Mouse (Mus musculus) forebrain, embryonic 14.5 days (tissue): ENCODE measurements around the gene Kcnv2. TPM values are rescaled to one million over a fixed set of nuclear protein-coding genes. Genes with fewer than 3 reads are reported as not detected.
A peak's percentile ranks its signal among the peaks of the same experiment; 100 is the strongest.

Experiments
- ATAC-seq: fragments of 200-750 bp; cut with Nextera tagmentation; 2 replicates; pipeline ENCODE4 v1.8.0; 2017; ENCODE audit warnings: mild to moderate bottlenecking, moderate library complexity
- DNase-seq: peaks from one replicate; pipeline ENCODE4 v3.0.0-alpha.2; 2015; ENCODE audit warnings: low spot score
- H3K27ac ChIP-seq: fragments of 300-500 bp; sonication (generic); 2 replicates; pipeline ENCODE4 v1.5.1; 2014; ENCODE audit warnings: low read depth, mild to moderate bottlenecking, control low read depth, low read length, moderate library complexity
- H3K27me3 ChIP-seq: fragments of 300-500 bp; sonication (generic); replicated peaks from 2 replicates; pipeline ENCODE4 v1.6.1; 2014; ENCODE audit warnings: low read length, control low read depth, mixed read lengths; ENCODE audit not compliant: control insufficient read depth, insufficient read depth
- H3K36me3 ChIP-seq: fragments of 300-500 bp; sonication (generic); 2 replicates; pipeline ENCODE4 v1.6.1; 2014; ENCODE audit warnings: low read length, control low read depth; ENCODE audit not compliant: control insufficient read depth, insufficient read depth
- H3K4me1 ChIP-seq: fragments of 300-500 bp; sonication (generic); 2 replicates; pipeline ENCODE4 v1.6.1; 2014; ENCODE audit warnings: antibody characterized with exemption, low read length, control low read depth; ENCODE audit not compliant: control insufficient read depth, insufficient read depth
- H3K4me2 ChIP-seq: fragments of 300-500 bp; sonication (generic); 2 replicates; pipeline ENCODE4 v1.6.1; 2014; ENCODE audit warnings: mild to moderate bottlenecking, control low read depth, low read length
- H3K4me3 ChIP-seq: fragments of 300-500 bp; sonication (generic); 2 replicates; pipeline ENCODE4 v1.5.1; 2014; ENCODE audit warnings: low read depth, low read length, control low read depth
- H3K9ac ChIP-seq: fragments of 300-500 bp; sonication (generic); 2 replicates; pipeline ENCODE4 v1.6.1; 2014; ENCODE audit warnings: mild to moderate bottlenecking, low read length, control low read depth, moderate library complexity
- H3K9me3 ChIP-seq: fragments of 300-500 bp; sonication (generic); replicated peaks from 2 replicates; pipeline ENCODE4 v1.6.1; 2016; ENCODE audit warnings: low read length, control low read depth, mixed read lengths; ENCODE audit not compliant: control insufficient read depth
- WGBS: fragments of 180-500 bp; shearing (Covaris S2); extraction: QIAGEN DNeasy Blood & Tissue Kit; methylation state at CpG from one replicate; pipeline ENCODE4 v1.1.7; 2014; 5-methylcytosine and 5-hydroxymethylcytosine counted together
- polyA plus RNA-seq: library from polyadenylated mRNA; unstranded; fragments of >200 nt; fragmentation: Nextera tagmentation; extraction: Ambion mirVana; gene quantifications from 2 replicates; pipeline ENCODE4 v1.2.1, GENCODE M21; 2014

Gene Kcnv2
- polyA plus RNA-seq, 1 experiment from 2014 or later, result not detected

DNA sequence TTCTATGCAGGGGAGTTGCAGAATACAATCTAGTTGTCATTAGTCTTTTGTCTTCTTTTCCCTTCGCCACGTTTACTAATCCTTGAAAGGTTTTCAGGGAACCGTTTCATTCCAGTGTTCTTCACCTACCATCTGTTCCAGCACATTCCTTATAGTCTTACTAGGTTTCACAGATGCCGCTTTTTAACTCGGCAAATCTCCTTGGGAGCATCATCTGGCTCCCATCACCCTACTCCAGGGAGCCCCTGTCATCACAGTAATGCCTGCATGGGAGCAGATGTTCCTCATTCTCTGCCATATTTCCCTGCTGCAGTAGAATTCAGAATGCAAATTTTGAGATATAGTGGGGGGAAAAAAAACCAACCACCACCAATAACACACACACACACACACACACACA, 5.1 kb upstream of the Kcnv2 start:
- DNase-seq, result peak; percentile 74
- no peaks in the 10 kb centered on the region for H3K36me3 ChIP-seq
- no peak overlapping the region for H3K9ac ChIP-seq
- no peak overlapping the region for H3K4me3 ChIP-seq
- no peaks in the 10 kb centered on the region for H3K27me3 ChIP-seq
- H3K4me1 ChIP-seq, result no peaks in the 10 kb centered on the region
- no peak overlapping the region for H3K4me2 ChIP-seq
- H3K9me3 ChIP-seq, result no peaks in the 10 kb centered on the region
- 52% methylated on average over 5 of the region's 5 CpGs for WGBS
- no peak overlapping the region for H3K27ac ChIP-seq
- peak; percentile 48; the same call in 1 of the 2 replicates for ATAC-seq

DNA sequence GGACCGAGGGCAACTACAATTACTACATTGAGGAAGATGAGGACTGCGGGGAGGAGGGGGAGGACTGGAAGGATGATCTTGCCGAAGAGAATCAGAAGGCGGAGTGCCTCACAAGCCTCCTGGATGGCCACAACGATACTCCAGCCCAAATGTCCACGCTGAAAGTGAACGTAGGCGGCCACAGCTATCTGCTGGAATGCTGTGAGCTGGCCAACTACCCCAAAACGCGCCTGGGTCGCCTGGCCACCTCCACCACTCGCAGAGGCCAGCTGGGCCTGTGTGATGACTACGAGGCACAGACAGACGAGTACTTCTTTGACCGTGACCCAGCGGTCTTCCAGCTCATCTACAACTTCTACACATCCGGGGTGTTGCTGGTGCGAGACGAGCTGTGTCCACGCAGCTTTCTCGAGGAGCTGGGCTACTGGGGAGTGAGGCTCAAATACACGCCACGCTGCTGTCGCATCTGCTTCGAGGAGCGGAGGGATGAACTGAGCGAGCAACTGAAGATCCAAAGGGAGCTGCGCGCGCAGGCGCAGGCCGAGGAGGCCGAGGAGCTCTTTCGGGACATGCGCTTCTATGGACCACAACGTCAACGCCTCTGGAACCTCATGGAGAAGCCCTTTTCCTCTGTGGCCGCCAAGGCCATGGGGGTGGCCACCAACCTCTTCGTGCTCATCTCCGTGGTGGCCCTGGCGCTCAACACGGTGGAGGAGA, 681 bp downstream of the Kcnv2 start:
- Histone ChIP-seq H3K9ac (no peak overlapping the region), H3K4me1 (no peaks in the 10 kb centered on the region), H3K27ac (no peak overlapping the region), H3K4me2 (no peak overlapping the region), H3K4me3 (no peak overlapping the region), H3K36me3 (no peaks in the 10 kb centered on the region), H3K9me3 (no peaks in the 10 kb centered on the region), H3K27me3 (no peaks in the 10 kb centered on the region)
- DNase-seq (no peak), ATAC-seq (no peak)
- 94% methylated on average over 42 of the region's 42 CpGs for WGBS

- Histone ChIP-seq H3K9ac (no peak overlapping the region), H3K36me3 (no peaks in the 10 kb centered on the region), H3K4me1 (no peaks in the 10 kb centered on the region), H3K27me3 (no peaks in the 10 kb centered on the region), H3K4me3 (no peak overlapping the region), H3K27ac (no peak overlapping the region), H3K4me2 (no peak overlapping the region), H3K9me3 (no peaks in the 10 kb centered on the region)
- DNase-seq (no peak), ATAC-seq (no peak)
- 92% methylated on average over 6 of the region's 6 CpGs for WGBS
Measured at GRCm38 (mm10) chr19:27325558-27325957, 3.2 kb downstream of the Kcnv2 start.

DNA sequence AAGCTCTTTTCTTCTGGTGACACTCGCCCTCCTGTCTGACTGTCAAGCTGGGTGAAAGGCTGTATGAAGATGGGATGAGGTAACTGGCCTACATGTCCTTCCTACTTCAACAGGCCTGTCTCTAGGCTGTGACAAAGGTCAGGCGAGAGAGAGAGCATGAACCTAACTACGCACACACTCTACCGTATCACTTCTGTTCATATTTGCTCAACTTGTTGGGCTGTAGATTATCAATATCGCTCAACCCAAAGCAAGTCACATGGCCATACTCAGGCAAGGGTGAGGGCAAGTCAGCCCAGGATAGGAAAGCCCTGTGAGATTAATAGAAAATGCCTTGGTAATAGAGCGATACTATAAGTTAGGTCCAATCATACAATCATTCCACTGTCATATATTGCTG, 5.2 kb downstream of the Kcnv2 start:
- H3K4me3 ChIP-seq, result no peak overlapping the region
- ATAC-seq (no peak), DNase-seq (no peak)
- H3K27me3 ChIP-seq, result no peaks in the 10 kb centered on the region
- no peak overlapping the region for H3K9ac ChIP-seq
- no peaks in the 10 kb centered on the region for H3K36me3 ChIP-seq
- H3K4me1 ChIP-seq, result no peaks in the 10 kb centered on the region
- H3K4me2 ChIP-seq, result no peak overlapping the region
- no peaks in the 10 kb centered on the region for H3K9me3 ChIP-seq
- no peak overlapping the region for H3K27ac ChIP-seq
- WGBS, result 92% methylated on average over 6 of the region's 6 CpGs

DNA sequence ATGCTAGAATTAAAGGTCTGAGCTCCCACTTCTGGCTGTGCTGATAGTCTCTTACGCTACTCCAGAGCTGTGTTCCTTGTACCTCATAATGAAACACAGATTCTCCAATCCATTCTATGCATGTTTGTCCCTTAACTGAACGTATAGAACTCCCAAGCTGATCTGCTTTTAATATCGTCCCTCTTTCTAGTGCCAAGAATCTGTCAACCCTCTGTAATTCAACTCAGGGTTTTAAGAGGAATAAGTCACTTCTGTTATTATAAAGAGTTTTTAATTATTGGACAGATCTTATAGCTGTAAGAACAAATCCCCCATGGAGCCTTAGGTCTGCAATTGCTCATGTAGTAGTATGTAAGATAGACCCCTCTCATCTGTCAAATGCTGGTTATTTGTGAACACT, 5.8 kb downstream of the Kcnv2 start:
- Histone ChIP-seq H3K4me1 (no peaks in the 10 kb centered on the region), H3K9me3 (no peaks in the 10 kb centered on the region), H3K27ac (no peak overlapping the region), H3K9ac (no peak overlapping the region), H3K4me3 (no peak overlapping the region), H3K27me3 (no peaks in the 10 kb centered on the region), H3K4me2 (no peak overlapping the region), H3K36me3 (no peaks in the 10 kb centered on the region)
- ATAC-seq (no peak), DNase-seq (no peak)
- 85% methylated on average over 3 of the region's 3 CpGs for whole genome bisulfite sequencing

DNA sequence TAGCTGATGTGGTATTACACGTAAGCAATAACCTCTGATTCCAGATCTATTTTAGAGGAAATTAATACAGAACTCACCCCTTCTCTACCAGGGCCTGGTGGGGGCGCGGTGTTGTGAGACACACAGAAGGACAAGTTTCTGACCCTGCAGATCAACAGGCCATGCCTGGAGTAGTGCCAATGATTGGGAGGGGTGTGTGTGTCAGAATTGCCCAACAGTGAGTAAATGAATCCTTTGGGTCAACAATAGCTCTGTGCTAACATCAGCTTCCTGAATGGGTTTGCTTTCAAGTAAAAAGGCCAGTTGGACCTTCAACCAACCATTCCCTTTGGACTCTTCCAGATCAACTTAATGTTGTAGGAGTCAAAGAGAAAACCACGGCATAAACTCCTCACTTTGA, 6.3 kb downstream of the Kcnv2 start:
- H3K9ac ChIP-seq, result no peak overlapping the region
- H3K4me3 ChIP-seq, result no peak overlapping the region
- no peak overlapping the region for H3K4me2 ChIP-seq
- no peaks in the 10 kb centered on the region for H3K27me3 ChIP-seq
- no peak overlapping the region for H3K27ac ChIP-seq
- ATAC-seq (no peak), DNase-seq (no peak)
- H3K36me3 ChIP-seq, result no peaks in the 10 kb centered on the region
- 90% methylated on average over 4 of the region's 4 CpGs for WGBS
- H3K4me1 ChIP-seq, result no peaks in the 10 kb centered on the region
- no peaks in the 10 kb centered on the region for H3K9me3 ChIP-seq

- H3K9me3 ChIP-seq, result no peaks in the 10 kb centered on the region
- H3K4me2 ChIP-seq, result no peak overlapping the region
- no peaks in the 10 kb centered on the region for H3K36me3 ChIP-seq
- DNase-seq (peak; percentile 28), ATAC-seq (no peak)
- H3K4me3 ChIP-seq, result no peak overlapping the region
- no peaks in the 10 kb centered on the region for H3K27me3 ChIP-seq
- no peak overlapping the region for H3K9ac ChIP-seq
- H3K27ac ChIP-seq, result no peak overlapping the region
- 19% methylated on average over 6 of the region's 6 CpGs for WGBS
- no peaks in the 10 kb centered on the region for H3K4me1 ChIP-seq
Measured at GRCm38 (mm10) chr19:27332207-27332794, 9.9 kb downstream of the Kcnv2 start.

- no peak overlapping the region for H3K4me3 ChIP-seq
- no peak overlapping the region for H3K27ac ChIP-seq
- no peak overlapping the region for H3K4me2 ChIP-seq
- no peaks in the 10 kb centered on the region for H3K9me3 ChIP-seq
- no peaks in the 10 kb centered on the region for H3K27me3 ChIP-seq
- no peak for DNase-seq
- WGBS, result 75% methylated on average over 4 of the region's 4 CpGs
- no peak for ATAC-seq
- H3K36me3 ChIP-seq, result no peaks in the 10 kb centered on the region
- no peaks in the 10 kb centered on the region for H3K4me1 ChIP-seq
- no peak overlapping the region for H3K9ac ChIP-seq
Measured at GRCm38 (mm10) chr19:27336126-27336917, 13.9 kb downstream of the Kcnv2 start.

- ATAC-seq (no peak), DNase-seq (no peak)
- no peaks in the 10 kb centered on the region for H3K27me3 ChIP-seq
- no peak overlapping the region for H3K27ac ChIP-seq
- no peaks in the 10 kb centered on the region for H3K4me1 ChIP-seq
- 82% methylated on average over 1 of the region's 1 CpGs for WGBS
- H3K9me3 ChIP-seq, result no peaks in the 10 kb centered on the region
- H3K36me3 ChIP-seq, result no peaks in the 10 kb centered on the region
- H3K9ac ChIP-seq, result no peak overlapping the region
- no peak overlapping the region for H3K4me2 ChIP-seq
- H3K4me3 ChIP-seq, result no peak overlapping the region
Measured at GRCm38 (mm10) chr19:27346501-27346900, 24.1 kb downstream of the Kcnv2 start.
